Mouse (Mus musculus): Measurements from ENCODE around the gene Prss50. TPM values are rescaled to one million over a fixed set of nuclear protein-coding genes. Genes with fewer than 3 reads are reported as not detected.
"Not testable (repeated sequence)": the region's sequence is repeated elsewhere in the genome, so short reads cannot be mapped to it uniquely, and the experiment has no call there.

The Prss50 gene
- polyA plus RNA-seq (2015; fragmentation: Nextera tagmentation; extraction: Ambion mirVana) = 0.24 TPM in 1 of 2 replicates, not detected in the other

DNA sequence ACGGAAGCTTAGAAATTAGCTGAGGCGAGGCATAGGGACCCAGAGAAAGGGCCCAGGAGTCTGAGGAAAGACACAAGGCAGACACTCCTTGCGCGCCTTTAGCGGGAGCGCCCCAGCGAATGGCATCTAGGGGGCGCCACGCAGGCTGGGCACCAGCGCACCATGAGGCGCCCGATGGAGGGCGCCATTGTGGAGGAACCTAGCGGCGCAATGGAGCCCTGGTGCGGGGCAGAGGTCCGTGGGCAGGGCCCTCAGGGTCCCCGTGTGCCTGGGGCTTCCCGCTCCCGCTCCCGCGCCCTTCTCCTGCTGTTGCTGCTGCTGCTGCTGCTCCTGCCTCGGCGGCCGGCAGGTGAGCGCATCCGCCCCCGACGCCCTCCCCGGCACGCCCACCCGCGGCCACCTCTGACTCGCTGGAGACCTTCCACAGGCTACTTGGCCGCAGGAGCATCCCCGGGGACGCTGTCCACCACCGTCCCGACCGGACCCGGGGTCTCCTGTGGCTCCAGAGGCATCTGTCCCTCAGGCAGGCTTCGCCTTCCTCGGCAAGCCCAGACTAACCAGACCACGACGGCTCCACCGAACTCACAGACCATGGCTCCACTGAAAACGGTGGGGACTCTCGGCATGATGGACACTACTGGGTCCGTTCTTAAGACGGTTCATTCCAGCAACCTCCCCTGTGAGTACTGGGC is at the start of gene Prss50:
Prss50 (plus strand) TSS at position 187 of the 692 bp plus-strand sequence.
- whole genome bisulfite sequencing = 8% methylated on average over 48 of the region's 50 CpGs
- ATAC-seq = no peak
- H3K9me3 ChIP-seq = no peaks in the 10 kb centered on the region
- H3K36me3 ChIP-seq = no peaks in the 10 kb centered on the region
- H3K4me3 ChIP-seq (replicated peaks) = peak within 1 kb of the TSS; percentile 31
- H3K4me1 ChIP-seq (replicated peaks) = peaks cover 6% of the 10 kb centered on the region
- peak within 1 kb of the TSS; percentile 50 for H3K4me2 ChIP-seq (replicated peaks)
- H3K27ac ChIP-seq = no peak within 1 kb of the TSS
- peaks cover 25% of the 10 kb centered on the region for H3K27me3 ChIP-seq
- H3K9ac ChIP-seq (replicated peaks) = peak within 1 kb of the TSS; percentile 36; the same call in 1 of the 2 replicates

- H3K4me2 ChIP-seq (replicated peaks) = no peak overlapping the region
- no peak for ATAC-seq
- WGBS = 88% methylated on average over 4 of the region's 4 CpGs
- no peak overlapping the region for H3K27ac ChIP-seq
- no peak overlapping the region for H3K4me3 ChIP-seq (replicated peaks)
- H3K9ac ChIP-seq (replicated peaks) = no peak overlapping the region
- H3K27me3 ChIP-seq = no peaks in the 10 kb centered on the region
- no peaks in the 10 kb centered on the region for H3K4me1 ChIP-seq (replicated peaks)
- H3K36me3 ChIP-seq = no peaks in the 10 kb centered on the region
- H3K9me3 ChIP-seq = no peaks in the 10 kb centered on the region
These were observed 47.7 kb upstream of the Prss50 start for GRCm38 (mm10) chr9:110810051-110810450.

DNA sequence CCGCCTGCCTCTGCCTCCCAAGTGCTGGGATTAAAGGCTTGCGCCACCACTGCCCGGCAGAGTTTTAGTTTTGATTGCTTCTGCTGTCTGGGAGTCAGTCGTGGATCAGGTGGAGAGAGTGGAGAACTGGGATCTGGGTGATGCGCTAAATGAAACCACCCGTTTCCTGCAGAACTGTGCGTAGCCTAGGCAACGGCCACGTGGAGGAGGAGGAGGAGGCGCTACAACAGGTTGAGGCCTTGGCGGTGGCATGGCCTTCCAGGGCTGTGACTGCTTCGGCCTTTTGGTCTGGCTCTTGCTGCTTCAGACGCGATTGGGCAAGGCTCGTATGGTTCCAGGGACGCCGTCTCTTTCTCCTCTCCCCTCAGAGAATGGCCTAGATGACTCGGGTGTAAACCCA is 44.0 kb upstream of the Prss50 start, which contains the start of gene Prss44:
Prss44 (plus strand) TSS at position 206 of the 400 bp plus-strand sequence.
- no peaks in the 10 kb centered on the region for H3K27me3 ChIP-seq
- no peak for ATAC-seq
- no peaks in the 10 kb centered on the region for H3K4me1 ChIP-seq (replicated peaks)
- H3K27ac ChIP-seq = no peak within 1 kb of the TSS
- no peak within 1 kb of the TSS for H3K4me2 ChIP-seq (replicated peaks)
- H3K36me3 ChIP-seq = no peaks in the 10 kb centered on the region
- 69% methylated on average over 18 of the region's 18 CpGs for WGBS
- no peaks in the 10 kb centered on the region for H3K9me3 ChIP-seq
- H3K4me3 ChIP-seq (replicated peaks) = no peak within 1 kb of the TSS
- no peak within 1 kb of the TSS for H3K9ac ChIP-seq (replicated peaks)

- not testable (repeated sequence) for H3K36me3 ChIP-seq; H3K4me2 ChIP-seq (replicated peaks); H3K27ac ChIP-seq; H3K9me3 ChIP-seq; H3K4me3 ChIP-seq (replicated peaks); H3K27me3 ChIP-seq; ATAC-seq; H3K4me1 ChIP-seq (replicated peaks); H3K9ac ChIP-seq (replicated peaks)
These were observed 37.2 kb upstream of the Prss50 start for GRCm38 (mm10) chr9:110820546-110820945.

GRCm38 (mm10) chr9:110821436-110821835 is 36.3 kb upstream of the Prss50 start:
- 89% methylated on average over 7 of the region's 7 CpGs for WGBS
- Histone ChIP-seq H3K4me1 (replicated peaks) (no peaks in the 10 kb centered on the region), H3K9ac (replicated peaks) (no peak overlapping the region), H3K9me3 (no peaks in the 10 kb centered on the region), H3K4me2 (replicated peaks) (no peak overlapping the region), H3K36me3 (no peaks in the 10 kb centered on the region), H3K27me3 (no peaks in the 10 kb centered on the region), H3K27ac (no peak overlapping the region), H3K4me3 (replicated peaks) (no peak overlapping the region)
- ATAC-seq = no peak

DNA sequence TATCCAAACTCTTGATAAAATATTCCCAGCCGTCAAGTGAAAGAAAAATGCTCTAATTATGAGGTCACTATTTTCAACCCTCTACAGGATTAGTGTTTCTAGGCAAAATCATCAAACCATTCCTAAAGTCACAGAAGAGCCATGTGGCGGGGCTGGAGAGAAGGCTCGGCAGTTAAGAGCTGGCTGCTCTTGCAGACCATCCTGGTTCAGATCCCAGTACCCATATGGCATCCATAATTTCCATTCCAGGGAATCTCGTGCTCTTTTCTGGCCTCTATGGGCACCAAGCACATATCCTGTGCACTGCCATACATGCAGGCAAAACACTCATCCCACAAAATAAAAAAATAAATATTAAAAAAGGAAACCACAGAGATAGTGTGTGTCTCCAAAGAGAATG is 32.3 kb upstream of the Prss50 start:
- H3K9me3 ChIP-seq = no peaks in the 10 kb centered on the region
- 84% methylated on average over 4 of the region's 4 CpGs for WGBS
- H3K9ac ChIP-seq (replicated peaks) = no peak overlapping the region
- H3K27ac ChIP-seq = no peak overlapping the region
- no peak overlapping the region for H3K4me3 ChIP-seq (replicated peaks)
- no peaks in the 10 kb centered on the region for H3K4me1 ChIP-seq (replicated peaks)
- no peak overlapping the region for H3K4me2 ChIP-seq (replicated peaks)
- no peak for ATAC-seq
- no peaks in the 10 kb centered on the region for H3K36me3 ChIP-seq
- H3K27me3 ChIP-seq = no peaks in the 10 kb centered on the region

- H3K4me2 ChIP-seq (replicated peaks) = no peak overlapping the region
- H3K9ac ChIP-seq (replicated peaks) = no peak overlapping the region
- H3K27me3 ChIP-seq = no peaks in the 10 kb centered on the region
- 80% methylated on average over 7 of the region's 7 CpGs for WGBS
- H3K27ac ChIP-seq = no peak overlapping the region
- no peaks in the 10 kb centered on the region for H3K4me1 ChIP-seq (replicated peaks)
- ATAC-seq = no peak
- H3K36me3 ChIP-seq = no peaks in the 10 kb centered on the region
- no peaks in the 10 kb centered on the region for H3K9me3 ChIP-seq
- no peak overlapping the region for H3K4me3 ChIP-seq (replicated peaks)
These were observed 31.9 kb upstream of the Prss50 start for GRCm38 (mm10) chr9:110825832-110826231.

DNA sequence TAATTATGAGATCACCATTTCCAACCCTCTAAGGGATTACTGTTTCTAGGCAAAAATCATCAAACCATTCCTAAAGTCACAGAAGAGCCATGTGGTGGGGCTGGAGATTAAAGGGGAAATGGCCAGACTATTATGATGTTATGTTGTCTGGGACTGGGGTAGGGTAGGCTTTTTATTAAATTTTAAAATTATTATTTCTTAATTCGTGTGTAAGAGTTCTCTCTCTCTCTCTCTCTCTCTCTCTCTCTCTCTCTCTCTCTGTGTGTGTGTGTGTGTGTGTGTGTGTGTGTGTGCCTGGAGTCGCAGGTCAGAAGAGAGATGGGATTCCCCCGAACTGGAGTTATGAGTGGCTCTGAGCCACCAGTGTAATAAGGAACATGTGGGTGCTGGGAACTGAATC is 31.4 kb upstream of the Prss50 start, which contains the start of gene Prss43:
Prss43 (plus strand) TSS at position 301 of the 400 bp plus-strand sequence.
- Histone ChIP-seq H3K4me2 (replicated peaks) (no peak within 1 kb of the TSS), H3K9ac (replicated peaks) (no peak within 1 kb of the TSS), H3K4me3 (replicated peaks) (no peak within 1 kb of the TSS), H3K27me3 (no peaks in the 10 kb centered on the region), H3K36me3 (no peaks in the 10 kb centered on the region), H3K9me3 (no peaks in the 10 kb centered on the region), H3K27ac (no peak within 1 kb of the TSS), H3K4me1 (replicated peaks) (no peaks in the 10 kb centered on the region)
- WGBS = 94% methylated on average over 3 of the region's 3 CpGs
- no peak for ATAC-seq

DNA sequence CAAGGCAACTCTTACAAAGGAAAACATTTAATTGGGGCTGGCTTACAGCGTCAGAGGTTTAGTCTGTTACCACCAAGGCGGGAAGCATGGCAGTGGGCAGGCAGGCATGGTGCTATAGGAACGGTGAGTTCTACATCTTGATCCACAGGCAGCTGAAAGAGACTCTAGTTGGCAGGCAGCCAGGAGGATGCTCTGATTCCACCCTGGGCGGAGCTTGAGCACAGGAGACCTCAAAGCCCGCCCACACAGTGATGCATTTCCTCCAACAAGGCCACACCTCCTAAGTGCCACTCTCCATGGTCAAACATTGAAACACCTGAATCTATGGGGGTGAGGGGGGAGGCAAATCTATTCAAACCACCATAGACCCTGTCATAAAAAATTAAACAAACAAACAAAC is 24.7 kb upstream of the Prss50 start:
- Histone ChIP-seq H3K9me3 (no peaks in the 10 kb centered on the region), H3K4me2 (replicated peaks) (no peak overlapping the region), H3K27me3 (no peaks in the 10 kb centered on the region), H3K4me3 (replicated peaks) (no peak overlapping the region), H3K4me1 (replicated peaks) (0 out of 2 replicates have a peak, but pooled peaks cover 3% of the 10 kb centered on the region), H3K36me3 (no peaks in the 10 kb centered on the region), H3K27ac (no peak overlapping the region), H3K9ac (replicated peaks) (no peak overlapping the region)
- no peak for ATAC-seq
- WGBS = 72% methylated on average over 5 of the region's 5 CpGs

- 84% methylated on average over 19 of the region's 19 CpGs for WGBS
- Histone ChIP-seq H3K9ac (replicated peaks) (no peak within 1 kb of the TSS), H3K4me3 (replicated peaks) (no peak within 1 kb of the TSS), H3K36me3 (no peaks in the 10 kb centered on the region), H3K27ac (no peak within 1 kb of the TSS), H3K9me3 (no peaks in the 10 kb centered on the region), H3K4me2 (replicated peaks) (no peak within 1 kb of the TSS), H3K4me1 (replicated peaks) (0 out of 2 replicates have a peak, but pooled peaks cover 3% of the 10 kb centered on the region), H3K27me3 (no peaks in the 10 kb centered on the region)
- no peak for ATAC-seq
These were observed 23.4 kb upstream of the Prss50 start, which contains the start of gene Prss45 for GRCm38 (mm10) chr9:110834411-110834810. Gene Prss45, plus strand, starts transcription at chr9:110834588.

DNA sequence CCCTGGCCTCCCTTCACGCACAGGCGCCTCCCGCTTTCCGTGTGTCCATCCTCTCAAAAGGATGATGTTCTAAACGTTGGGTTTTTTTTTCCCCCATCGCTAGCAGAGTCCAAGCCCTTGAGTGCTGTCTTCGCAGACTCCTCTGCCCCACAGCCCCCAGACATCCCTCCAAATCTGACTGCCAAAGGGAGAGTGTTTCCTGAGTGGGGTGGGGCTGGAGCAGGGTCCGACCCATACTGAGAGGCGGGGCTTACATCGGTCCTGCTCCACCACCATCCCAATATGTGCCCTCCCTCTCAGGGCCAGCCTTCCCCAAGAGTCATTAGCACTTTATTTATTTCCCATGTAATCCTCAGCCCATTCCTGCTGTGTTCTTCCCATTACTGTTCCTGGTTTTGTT is 22.8 kb upstream of the Prss50 start:
- 49% methylated on average over 10 of the region's 10 CpGs for WGBS
- Histone ChIP-seq H3K4me2 (replicated peaks) (no peak overlapping the region), H3K9me3 (no peaks in the 10 kb centered on the region), H3K4me1 (replicated peaks) (0 out of 2 replicates have a peak, but pooled peaks cover 3% of the 10 kb centered on the region), H3K27me3 (no peaks in the 10 kb centered on the region), H3K27ac (no peak overlapping the region), H3K9ac (replicated peaks) (no peak overlapping the region), H3K36me3 (no peaks in the 10 kb centered on the region), H3K4me3 (replicated peaks) (no peak overlapping the region)
- ATAC-seq = no peak

- 46% methylated on average over 2 of the region's 2 CpGs for WGBS
- ATAC-seq = no peak
- H3K36me3 ChIP-seq = no peaks in the 10 kb centered on the region
- H3K4me1 ChIP-seq (replicated peaks) = 0 out of 2 replicates have a peak, but pooled peaks cover 3% of the 10 kb centered on the region
- no peak overlapping the region for H3K27ac ChIP-seq
- H3K27me3 ChIP-seq = no peaks in the 10 kb centered on the region
- no peak overlapping the region for H3K4me3 ChIP-seq (replicated peaks)
- no peaks in the 10 kb centered on the region for H3K9me3 ChIP-seq
- no peak overlapping the region for H3K9ac ChIP-seq (replicated peaks)
- no peak overlapping the region for H3K4me2 ChIP-seq (replicated peaks)
These were observed 21.7 kb upstream of the Prss50 start for GRCm38 (mm10) chr9:110836112-110836511.

All from midbrain, embryonic 13.5 days (tissue).